Mouse (Mus musculus): ENCODE measurements around the gene Ly6g6f. TPM values are rescaled to one million over a fixed set of nuclear protein-coding genes. Genes with fewer than 3 reads are reported as not detected.

Ly6g6f gene
- total and polyA plus RNA-seq, 3 experiments: 0.54 to 0.67 TPM; not detected in 1

DNA sequence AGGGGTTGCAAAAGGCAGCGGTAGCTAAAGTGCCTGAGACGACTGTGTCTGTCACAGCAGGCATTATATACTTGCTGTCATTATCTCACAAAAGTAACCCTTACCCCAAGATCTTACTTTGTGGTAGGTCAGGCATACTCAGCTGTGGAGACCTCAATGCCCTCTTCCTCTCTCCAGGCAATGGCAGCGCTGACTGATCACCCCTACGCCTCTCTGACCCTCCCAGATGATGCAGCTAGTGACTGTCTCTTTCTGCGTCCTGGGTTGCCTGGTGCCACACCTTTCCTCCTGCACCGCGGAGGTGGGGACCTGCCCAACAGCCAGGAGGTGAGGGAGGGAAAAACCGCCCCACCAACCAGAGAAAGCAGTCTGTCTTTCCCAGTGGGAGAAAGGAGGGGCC is 24.1 kb downstream of the Ly6g6f start:
- TF ChIP-seq RAD21 (IDR thresholded peaks at IDR 0.05; ENCODE audit: low read depth, low read length) (no peak), KAT2A (IDR thresholded peaks at IDR 0.05; ENCODE audit: insufficient replicate concordance, low read length) (no peak), ZC3H11A (IDR thresholded peaks at IDR 0.05; ENCODE audit: low read depth, low read length) (no peak)
- no peaks in the 10 kb centered on the region for H3K79me2 ChIP-seq (replicated peaks; ENCODE audit: control insufficient read depth, extremely low read depth, insufficient read depth, poor library complexity, severe bottlenecking)
- H3K27me3 ChIP-seq (replicated peaks): no peaks in the 10 kb centered on the region
- peaks cover 42 to 78% of the 10 kb centered on the region in 2 experiments for H3K36me3 ChIP-seq (replicated peaks in 1 of 2; ENCODE audit: control insufficient read depth in 1 of 2, insufficient read depth in 1 of 2, low read length in 1 of 2)
- H3K9me3 ChIP-seq (replicated peaks; ENCODE audit: low read length): no peaks in the 10 kb centered on the region
- no peak overlapping the region for H3K9ac ChIP-seq (ENCODE audit: insufficient read depth, low read depth)
- no peak overlapping the region for H3K4me3 ChIP-seq (replicated peaks in 1 of 3; ENCODE audit: low read depth in 2 of 3, low read length in 2 of 3, poor library complexity in 1 of 3)
- H3K27ac ChIP-seq (ENCODE audit: insufficient read depth, low read depth): no peak overlapping the region
- dilution Hi-C loops (cut with MboI; ENCODE audit: extremely low pct_ligation_motif_present, extremely low pct_unique_long_range_greater_than_20kb, low sequenced_read_pairs): no loop called here
- no peak overlapping the region for H3K4me2 ChIP-seq (ENCODE audit: insufficient read depth, low read depth, poor library complexity, severe bottlenecking)
- peaks cover 0 to 2% of the 10 kb centered on the region in 2 experiments; a peak in 2 of 4 replicates for H3K4me1 ChIP-seq (ENCODE audit: control insufficient read depth in 1 of 2, insufficient read depth in 2 of 2)
- no peak for DNase-seq (ENCODE audit: extremely low read depth)
- in situ Hi-C loops (cut with MboI; ENCODE audit: low pct_ligation_motif_present, low pct_unique_long_range_greater_than_20kb, low sequenced_read_pairs): no loop called here

DNA sequence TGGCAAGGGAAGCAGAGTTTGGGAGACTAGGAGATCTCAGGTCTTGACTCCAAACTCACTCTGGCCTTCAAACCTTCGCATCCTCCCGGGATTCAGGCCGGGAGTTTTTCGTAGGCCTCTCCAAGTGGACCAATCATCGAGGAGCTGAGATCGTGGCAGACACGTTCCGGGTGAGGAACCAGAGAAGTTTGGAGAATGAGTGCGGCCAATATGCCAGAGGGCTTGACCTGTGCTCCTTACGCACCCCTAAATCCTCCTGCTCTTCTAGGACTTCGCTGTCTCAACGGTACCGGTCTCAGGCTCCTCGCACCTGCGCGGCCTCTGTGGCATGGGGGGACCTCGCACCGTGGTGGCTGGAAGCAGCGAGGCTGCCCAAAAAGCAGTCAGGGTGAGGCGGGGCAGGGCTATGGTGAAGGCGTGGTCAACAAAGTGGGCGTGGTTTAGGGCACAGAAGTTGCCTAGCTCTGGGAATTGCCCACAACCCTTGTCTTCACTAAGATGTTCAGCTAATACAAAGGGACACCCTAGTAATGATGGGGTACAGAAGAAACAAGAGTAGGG is 24.6 kb downstream of the Ly6g6f start:
- dilution Hi-C loops (cut with MboI; ENCODE audit: extremely low pct_ligation_motif_present, extremely low pct_unique_long_range_greater_than_20kb, low sequenced_read_pairs): no loop called here
- no peak overlapping the region for H3K9ac ChIP-seq (ENCODE audit: insufficient read depth, low read depth)
- peak; percentile 14 for DNase-seq (ENCODE audit: extremely low read depth)

DNA sequence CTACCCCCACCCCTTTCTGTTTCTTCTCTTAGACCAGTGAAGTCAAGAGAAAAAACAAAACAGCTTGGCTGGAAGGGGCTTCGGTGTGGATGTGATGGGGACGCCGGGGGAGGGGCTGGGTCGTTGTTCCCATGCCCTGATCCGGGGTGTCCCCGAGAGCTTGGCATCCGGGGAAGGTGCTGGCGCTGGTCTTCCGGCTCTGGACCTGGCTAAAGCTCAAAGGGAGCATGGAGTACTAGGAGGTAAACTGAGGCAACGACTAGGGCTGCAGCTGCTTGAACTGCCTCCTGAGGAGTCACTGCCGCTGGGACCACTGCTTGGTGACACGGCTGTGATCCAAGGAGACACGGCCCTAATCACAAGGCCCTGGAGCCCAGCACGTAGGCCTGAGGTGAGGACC is 25.3 kb downstream of the Ly6g6f start:
- H3K4me1 ChIP-seq (ENCODE audit: control insufficient read depth in 1 of 2, insufficient read depth in 2 of 2): peaks cover 2 to 7% of the 10 kb centered on the region in 2 experiments; a peak in 3 of 4 replicates
- no peaks in the 10 kb centered on the region for H3K9me3 ChIP-seq (replicated peaks; ENCODE audit: low read length)
- H3K79me2 ChIP-seq (replicated peaks; ENCODE audit: control insufficient read depth, extremely low read depth, insufficient read depth, poor library complexity, severe bottlenecking): no peaks in the 10 kb centered on the region
- H3K36me3 ChIP-seq (replicated peaks in 1 of 2; ENCODE audit: control insufficient read depth in 1 of 2, insufficient read depth in 1 of 2, low read length in 1 of 2): peaks cover 52 to 84% of the 10 kb centered on the region in 2 experiments
- H3K4me3 ChIP-seq (replicated peaks in 1 of 3; ENCODE audit: low read depth in 2 of 3, low read length in 2 of 3, poor library complexity in 1 of 3): no peak overlapping the region
- no peak for TF ChIP-seq NRF1 (IDR thresholded peaks at IDR 0.05; ENCODE audit: low read depth, low read length)
- TF ChIP-seq MAFK (IDR thresholded peaks at IDR 0.05; ENCODE audit: insufficient replicate concordance, low read length): no peak
- no peak for TF ChIP-seq PAX5 (IDR thresholded peaks at IDR 0.05; ENCODE audit: low read length)
- TF ChIP-seq EP300 (IDR thresholded peaks at IDR 0.05; ENCODE audit: low read length): no peak
- no peak for TF ChIP-seq TCF12 (IDR thresholded peaks at IDR 0.05; ENCODE audit: low read depth, low read length)
- no peak for TF ChIP-seq JUN (IDR thresholded peaks at IDR 0.05; ENCODE audit: insufficient read depth, low read depth, low read length)
- no peak for TF ChIP-seq RCOR1 (conservative IDR thresholded peaks at IDR 0.05; ENCODE audit: low read depth, low read length)
- TF ChIP-seq GABPA (IDR thresholded peaks at IDR 0.05; ENCODE audit: insufficient replicate concordance, low read depth, low read length): no peak
- no peak for TF ChIP-seq CHD2 (IDR thresholded peaks at IDR 0.05; ENCODE audit: low read length)
- no peak for TF ChIP-seq KAT2A (IDR thresholded peaks at IDR 0.05; ENCODE audit: insufficient replicate concordance, low read length)
- no peak for TF ChIP-seq USF1 (IDR thresholded peaks at IDR 0.05; ENCODE audit: low read depth, low read length)
- no peak for TF ChIP-seq TBP (conservative IDR thresholded peaks at IDR 0.05; ENCODE audit: low read depth, low read length)
- TF ChIP-seq CTCF (conservative IDR thresholded peaks at IDR 0.05 in 1 of 2, IDR thresholded peaks at IDR 0.05 in 1 of 2; ENCODE audit: low read depth in 2 of 2, low read length in 2 of 2): no peak
- no peak for TF ChIP-seq MAZ (IDR thresholded peaks at IDR 0.05; ENCODE audit: low read depth, low read length)
- no peak overlapping the region for H3K9ac ChIP-seq (ENCODE audit: insufficient read depth, low read depth)
- no peak overlapping the region for H3K27ac ChIP-seq (ENCODE audit: insufficient read depth, low read depth)
- H3K4me2 ChIP-seq (ENCODE audit: insufficient read depth, low read depth, poor library complexity, severe bottlenecking): no peak overlapping the region
- no peaks in the 10 kb centered on the region for H3K27me3 ChIP-seq (replicated peaks)
- in situ Hi-C loops (cut with MboI; ENCODE audit: low pct_ligation_motif_present, low pct_unique_long_range_greater_than_20kb, low sequenced_read_pairs) (no loop called here), dilution Hi-C loops (cut with MboI; ENCODE audit: extremely low pct_ligation_motif_present, extremely low pct_unique_long_range_greater_than_20kb, low sequenced_read_pairs) (no loop called here)
- no peak for DNase-seq (ENCODE audit: extremely low read depth)

More for the DNA sequence above, 24.6 kb downstream of the Ly6g6f start:
- Histone ChIP-seq H3K27ac (ENCODE audit: insufficient read depth, low read depth) (no peak overlapping the region), H3K9me3 (replicated peaks; ENCODE audit: low read length) (no peaks in the 10 kb centered on the region), H3K4me3 (replicated peaks in 1 of 3; ENCODE audit: low read depth in 2 of 3, low read length in 2 of 3, poor library complexity in 1 of 3) (no peak overlapping the region), H3K4me2 (ENCODE audit: insufficient read depth, low read depth, poor library complexity, severe bottlenecking) (no peak overlapping the region), H3K4me1 (ENCODE audit: control insufficient read depth in 1 of 2, insufficient read depth in 2 of 2) (peaks cover 2 to 4% of the 10 kb centered on the region in 2 experiments; a peak in 3 of 4 replicates), H3K79me2 (replicated peaks; ENCODE audit: control insufficient read depth, extremely low read depth, insufficient read depth, poor library complexity, severe bottlenecking) (no peaks in the 10 kb centered on the region), H3K27me3 (replicated peaks) (no peaks in the 10 kb centered on the region), H3K36me3 (replicated peaks in 1 of 2; ENCODE audit: control insufficient read depth in 1 of 2, insufficient read depth in 1 of 2, low read length in 1 of 2) (peaks cover 47 to 83% of the 10 kb centered on the region in 2 experiments)
- in situ Hi-C loops (cut with MboI; ENCODE audit: low pct_ligation_motif_present, low pct_unique_long_range_greater_than_20kb, low sequenced_read_pairs): no loop called here
- TF ChIP-seq UBTF (IDR thresholded peaks at IDR 0.05; ENCODE audit: low read depth, low read length) (no peak), PAX5 (IDR thresholded peaks at IDR 0.05; ENCODE audit: low read length) (no peak), POLR2AphosphoS2 (IDR thresholded peaks at IDR 0.05; ENCODE audit: low read depth, low read length) (no peak), USF1 (IDR thresholded peaks at IDR 0.05; ENCODE audit: low read depth, low read length) (no peak), CHD2 (IDR thresholded peaks at IDR 0.05; ENCODE audit: low read length) (no peak)
